Mouse (Mus musculus) MEL (cell line): Measurements from ENCODE around the gene Usp33. TPM values are rescaled to one million over a fixed set of nuclear protein-coding genes. Genes with fewer than 3 reads are reported as not detected.

Experiments
- DNase-seq: peaks from one replicate; pipeline ENCODE4 v3.0.0; 2011; ENCODE audit warnings: low read depth, low spot score
- H3K27ac ChIP-seq: 2 replicates; pipeline ENCODE4 v1.5.1; 2012; ENCODE audit warnings: low read depth, mild to moderate bottlenecking, control low read depth, low read length, moderate library complexity; ENCODE audit not compliant: control insufficient read depth
- H3K27me3 ChIP-seq, 2 experiments: fragments of 150-350 bp in 1 of 2; sonication (generic) in 1 of 2; 2 replicates each; pipeline ENCODE4 v1.6.1; 2012; ENCODE audit warnings: low read length in 2 of 2, mild to moderate bottlenecking in 2 of 2, improper control_type of control experiment in 1 of 2, moderate library complexity in 1 of 2; ENCODE audit not compliant: insufficient read depth in 2 of 2, control insufficient read depth in 1 of 2
- H3K36me3 ChIP-seq, 2 experiments: 2 replicates each; pipeline ENCODE4 v1.6.1; 2012 to 2014; ENCODE audit warnings: low read length in 2 of 2, improper control_type of control experiment in 1 of 2, inconsistent platforms in 1 of 2, mild to moderate bottlenecking in 1 of 2; ENCODE audit not compliant: insufficient read depth in 2 of 2, control insufficient read depth in 1 of 2
- H3K4me1 ChIP-seq, 2 experiments: fragments of 150-350 bp in 1 of 2; sonication (generic) in 1 of 2; 2 replicates each; pipeline ENCODE4 v1.6.1; 2012; ENCODE audit warnings: low read length in 2 of 2, improper control_type of control experiment in 1 of 2, mild to moderate bottlenecking in 1 of 2; ENCODE audit not compliant: insufficient read depth in 2 of 2, control insufficient read depth in 1 of 2
- H3K4me3 ChIP-seq, 2 experiments: fragments of 150-350 bp in 1 of 2; sonication (generic) in 1 of 2; 2 replicates each; pipeline ENCODE4 v1.5.1; 2012; ENCODE audit warnings: low read depth in 2 of 2, low read length in 2 of 2, mild to moderate bottlenecking in 2 of 2, moderate library complexity in 2 of 2, control low read depth in 1 of 2, improper control_type of control experiment in 1 of 2; ENCODE audit not compliant: control insufficient read depth in 1 of 2, insufficient read depth in 1 of 2
- H3K79me2 ChIP-seq: 2 replicates; pipeline ENCODE4 v1.6.1; 2012; ENCODE audit warnings: mild to moderate bottlenecking, low read length, moderate library complexity; ENCODE audit not compliant: control insufficient read depth, poor library complexity, insufficient read depth
- H3K9ac ChIP-seq: 2 replicates; pipeline ENCODE4 v1.6.1; 2012; ENCODE audit warnings: low read depth, mild to moderate bottlenecking, control low read depth, low read length, moderate library complexity; ENCODE audit not compliant: control insufficient read depth, poor library complexity, severe bottlenecking
- H3K9me3 ChIP-seq: fragments of 150-350 bp; sonication (generic); replicated peaks from 2 replicates; pipeline ENCODE4 v1.6.1; 2012; ENCODE audit warnings: mild to moderate bottlenecking, low read length, improper control_type of control experiment, moderate library complexity; ENCODE audit not compliant: insufficient read depth
- BHLHE40 ChIP-seq: IDR thresholded peaks from 2 replicates; pipeline ENCODE4 v1.6.1; 2012; ENCODE audit warnings: low read depth, mild to moderate bottlenecking, inconsistent platforms, low read length, improper control_type of control experiment, borderline replicate concordance
- CHD2 ChIP-seq: IDR thresholded peaks from 2 replicates; pipeline ENCODE4 v1.6.1; 2011; ENCODE audit warnings: low read length, improper control_type of control experiment
- ELF1 ChIP-seq: IDR thresholded peaks from 2 replicates; pipeline ENCODE4 v1.6.1; 2014; ENCODE audit warnings: low read depth, mild to moderate bottlenecking, inconsistent platforms, low read length, improper control_type of control experiment, moderate library complexity
- ETS1 ChIP-seq: IDR thresholded peaks from 2 replicates; pipeline ENCODE4 v1.6.1; 2012; ENCODE audit warnings: low read depth, mild to moderate bottlenecking, inconsistent platforms, low read length, improper control_type of control experiment, moderate library complexity
- JUND ChIP-seq: IDR thresholded peaks from 2 replicates; pipeline ENCODE4 v1.6.1; 2011; ENCODE audit warnings: low read depth, mild to moderate bottlenecking, improper control_type of control experiment, low read length
- MAFK ChIP-seq: IDR thresholded peaks from 2 replicates; pipeline ENCODE4 v1.6.1; 2011; ENCODE audit warnings: low read depth, mild to moderate bottlenecking, low read length, improper control_type of control experiment, borderline replicate concordance
- MAX ChIP-seq: IDR thresholded peaks from 2 replicates; pipeline ENCODE4 v1.6.1; 2011; ENCODE audit warnings: low read length, improper control_type of control experiment
- MAZ ChIP-seq: IDR thresholded peaks from 2 replicates; pipeline ENCODE4 v1.6.1; 2012; ENCODE audit warnings: low read depth, mild to moderate bottlenecking, inconsistent platforms, low read length, improper control_type of control experiment
- MXI1 ChIP-seq: IDR thresholded peaks from 2 replicates; pipeline ENCODE4 v1.6.1; 2011; ENCODE audit warnings: mild to moderate bottlenecking, low read depth, low read length, improper control_type of control experiment
- MYC ChIP-seq: IDR thresholded peaks from 2 replicates; pipeline ENCODE4 v1.6.1; 2011; ENCODE audit warnings: low read depth, mild to moderate bottlenecking, low read length, improper control_type of control experiment, moderate library complexity
- POLR2A ChIP-seq, 2 experiments: IDR thresholded peaks; 2 replicates each; pipeline ENCODE4 v1.6.1; 2011 to 2012; ENCODE audit warnings: low read length in 2 of 2, mild to moderate bottlenecking in 2 of 2, control low read depth in 1 of 2, improper control_type of control experiment in 1 of 2, low read depth in 1 of 2, moderate library complexity in 1 of 2; ENCODE audit not compliant: control insufficient read depth in 1 of 2, insufficient read depth in 1 of 2, poor library complexity in 1 of 2
- RCOR1 ChIP-seq: IDR thresholded peaks from 2 replicates; pipeline ENCODE4 v1.6.1; 2012; ENCODE audit warnings: low read depth, mild to moderate bottlenecking, inconsistent platforms, low read length, improper control_type of control experiment
- USF1 ChIP-seq: IDR thresholded peaks from 2 replicates; pipeline ENCODE4 v1.6.1; 2014; ENCODE audit warnings: low read depth, mild to moderate bottlenecking, inconsistent platforms, low read length, improper control_type of control experiment, moderate library complexity
- USF2 ChIP-seq, 2 experiments: IDR thresholded peaks; 2 replicates each; pipeline ENCODE4 v1.6.1; 2011 to 2012; ENCODE audit warnings: improper control_type of control experiment in 2 of 2, low read length in 2 of 2, borderline replicate concordance in 1 of 2, inconsistent platforms in 1 of 2, low read depth in 1 of 2, mild to moderate bottlenecking in 1 of 2; ENCODE audit not compliant: insufficient read depth in 1 of 2
- ZC3H11A ChIP-seq: IDR thresholded peaks from 2 replicates; pipeline ENCODE4 v1.6.1; 2012; ENCODE audit warnings: low read depth, mild to moderate bottlenecking, inconsistent platforms, low read length, improper control_type of control experiment
- ZKSCAN1 ChIP-seq: IDR thresholded peaks from 2 replicates; pipeline ENCODE4 v1.6.1; 2012; ENCODE audit warnings: low read depth, mild to moderate bottlenecking, inconsistent platforms, low read length, improper control_type of control experiment, moderate library complexity
- ZMIZ1 ChIP-seq: IDR thresholded peaks from 2 replicates; pipeline ENCODE4 v1.6.1; 2012; ENCODE audit warnings: low read depth, mild to moderate bottlenecking, inconsistent platforms, low read length, improper control_type of control experiment, moderate library complexity
- polyA plus RNA-seq, 2 experiments: library from polyadenylated mRNA; stranded (reverse) in 1 of 2; unstranded in 1 of 2; fragments of >175 nt in 1 of 2; fragments of >200 nt in 1 of 2; gene quantifications; 2 replicates each; pipeline versions ENCODE4 v1.2.1 to v1.2.4; 2012; ENCODE audit warnings: low replicate concordance in 2 of 2, low read depth in 1 of 2; ENCODE audit not compliant: insufficient read length in 2 of 2, insufficient read depth in 1 of 2, missing spikeins in 1 of 2
- total RNA-seq: library from RNA; depleted of rRNA; stranded (reverse); fragments of 300-350 nt; gene quantifications from 2 replicates; pipeline ENCODE4 v1.2.3, GENCODE M21; 2012

Usp33 gene
- total and polyA plus RNA-seq, 3 experiments = 32.3 to 34.1 TPM; not detected in 1

DNA sequence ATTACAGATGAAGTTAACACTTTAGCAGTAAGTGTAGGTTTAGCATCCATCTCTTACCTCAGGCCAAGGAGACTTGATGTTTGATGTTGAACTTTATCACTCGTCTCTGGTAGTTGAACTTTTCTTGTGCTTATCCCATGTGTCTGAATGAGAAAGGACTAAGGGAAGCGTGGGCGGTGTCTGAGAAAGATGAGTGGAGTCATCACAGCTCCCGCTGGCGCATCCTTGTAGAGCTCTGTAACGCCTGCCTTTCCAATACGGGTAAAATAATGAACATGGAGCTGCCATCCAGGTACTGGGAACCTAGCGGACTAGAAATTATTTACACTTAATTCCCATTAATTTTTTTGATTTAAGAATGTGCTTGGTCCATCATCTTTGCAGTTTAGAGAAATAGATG is 82.6 kb downstream of the Usp33 start:
- H3K27me3 ChIP-seq = no peaks in the 10 kb centered on the region
- H3K9ac ChIP-seq = no peak overlapping the region
- H3K27ac ChIP-seq = no peak overlapping the region
- no peak for DNase-seq
- no peak overlapping the region for H3K4me3 ChIP-seq
- TF ChIP-seq ZC3H11A (no peak), ZKSCAN1 (no peak), JUND (no peak), USF1 (no peak)
- H3K79me2 ChIP-seq = peaks cover 9% of the 10 kb centered on the region; the same call in 1 of the 2 replicates
- H3K4me1 ChIP-seq = no peaks in the 10 kb centered on the region
- peaks cover 0 to 32% of the 10 kb centered on the region in 2 experiments; a peak in 2 of 4 replicates for H3K36me3 ChIP-seq
- no peaks in the 10 kb centered on the region for H3K9me3 ChIP-seq

DNA sequence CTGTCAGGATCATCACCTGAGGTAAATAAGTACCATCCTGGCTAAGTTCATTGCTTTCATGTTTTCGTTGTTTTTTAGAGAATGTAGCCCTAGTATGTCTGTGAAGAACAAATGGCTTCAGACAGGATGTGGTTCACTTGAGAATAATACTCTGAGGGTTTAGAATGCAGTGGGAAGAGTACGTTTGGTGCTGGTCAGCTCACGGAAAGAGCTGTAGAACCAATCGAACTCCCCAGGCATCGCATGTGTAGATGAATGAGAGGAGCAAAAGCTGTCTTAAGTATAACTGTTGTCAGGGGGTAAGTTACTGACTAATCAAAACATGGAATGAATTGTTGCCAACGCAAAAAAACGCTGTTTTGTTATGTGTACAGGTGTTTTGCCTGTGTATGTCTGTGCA is 86.4 kb downstream of the Usp33 start:
- no peaks in the 10 kb centered on the region; a peak in 1 of 4 replicates for H3K4me1 ChIP-seq
- TF ChIP-seq POLR2A (IDR thresholded peaks at IDR 0.05; ENCODE audit: control insufficient read depth in 1 of 2, insufficient read depth in 1 of 2, low read depth in 1 of 2, low read length in 2 of 2, poor library complexity in 1 of 2) (no peak), RCOR1 (no peak), CHD2 (no peak), ETS1 (no peak), BHLHE40 (no peak), USF2 (IDR thresholded peaks at IDR 0.05; ENCODE audit: borderline replicate concordance in 1 of 2, insufficient read depth in 1 of 2, low read depth in 1 of 2, low read length in 2 of 2) (no peak), MAX (no peak), MAFK (no peak)
- TF ChIP-seq, all 39 proteins: peak for 0
- Histone ChIP-seq H3K27me3 (no peaks in the 10 kb centered on the region), H3K9me3 (no peaks in the 10 kb centered on the region), H3K4me3 (no peak overlapping the region), H3K79me2 (peaks cover 11% of the 10 kb centered on the region; the same call in 1 of the 2 replicates), H3K27ac (no peak overlapping the region), H3K36me3 (peaks cover 0 to 19% of the 10 kb centered on the region in 2 experiments; a peak in 3 of 4 replicates), H3K9ac (no peak overlapping the region)
- DNase-seq = no peak

DNA sequence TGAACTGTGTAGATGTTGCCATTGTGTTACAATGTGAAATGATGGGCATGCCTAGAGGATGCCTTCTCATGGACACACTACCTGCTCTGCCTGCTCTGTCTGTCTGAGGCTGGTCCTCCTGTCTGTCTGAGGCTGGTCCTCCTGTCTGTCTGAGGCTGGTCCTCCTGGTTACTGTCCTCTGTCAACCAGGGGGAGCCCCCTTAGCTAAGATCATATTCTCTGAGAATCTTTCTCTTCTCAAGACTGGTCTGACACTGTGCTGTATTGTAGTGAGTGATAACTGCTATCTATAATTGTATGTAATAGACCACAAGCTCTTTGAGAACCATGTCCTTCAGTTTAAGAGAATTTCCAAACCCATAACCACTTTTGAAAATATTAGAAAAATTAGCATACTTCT is 89.3 kb downstream of the Usp33 start:
- Histone ChIP-seq H3K9me3 (no peaks in the 10 kb centered on the region), H3K27ac (no peak overlapping the region), H3K79me2 (peaks cover 15% of the 10 kb centered on the region; the same call in 1 of the 2 replicates), H3K4me1 (no peaks in the 10 kb centered on the region; a peak in 1 of 4 replicates), H3K4me3 (no peak overlapping the region), H3K27me3 (no peaks in the 10 kb centered on the region), H3K9ac (no peak overlapping the region), H3K36me3 (peaks cover 0 to 13% of the 10 kb centered on the region in 2 experiments; a peak in 3 of 4 replicates)
- TF ChIP-seq RCOR1 (no peak), MAZ (no peak), MYC (no peak), ELF1 (no peak), ZMIZ1 (no peak), MXI1 (no peak), ZKSCAN1 (no peak)
- DNase-seq = no peak
